Mouse (Mus musculus): ENCODE measurements around the gene Cdc42ep5.
"Not testable (repeated sequence)": the region's sequence is repeated elsewhere in the genome, so short reads cannot be mapped to it uniquely, and the experiment has no call there.

Gene Cdc42ep5

GRCm38 (mm10) chr7:4164090-4164910 lies at the start of gene Cdc42ep5:
TSS of gene Cdc42ep5 (minus strand) at chr7:4164860.
- no peak for DNase-seq (ENCODE audit: low read depth, low spot score)

- DNase-seq (ENCODE audit: low read depth, low spot score) = not testable (repeated sequence)
Measured at GRCm38 (mm10) chr7:4213436-4213835, 48.8 kb upstream of the Cdc42ep5 start.

- no peak for DNase-seq (ENCODE audit: low read depth, low spot score)
Measured at GRCm38 (mm10) chr7:4208626-4209025, 44.0 kb upstream of the Cdc42ep5 start.

- DNase-seq (ENCODE audit: low read depth, low spot score) = no peak
Measured at GRCm38 (mm10) chr7:4207126-4207525, 42.5 kb upstream of the Cdc42ep5 start.

GRCm38 (mm10) chr7:4178438-4178837 lies 13.8 kb upstream of the Cdc42ep5 start:
- no peak for DNase-seq (ENCODE audit: low read depth, low spot score)

GRCm38 (mm10) chr7:4170193-4170938 lies 5.7 kb upstream of the Cdc42ep5 start:
- DNase-seq (ENCODE audit: low read depth, low spot score) = no peak

GRCm38 (mm10) chr7:4167098-4167497 lies 2.4 kb upstream of the Cdc42ep5 start:
- DNase-seq (ENCODE audit: low read depth, low spot score) = no peak

- no peak for DNase-seq (ENCODE audit: low read depth, low spot score)
Measured at GRCm38 (mm10) chr7:4165286-4165685, 626 bp upstream of the Cdc42ep5 start.

- DNase-seq (ENCODE audit: low read depth, low spot score) = no peak
Measured at GRCm38 (mm10) chr7:4163571-4164072, 1.0 kb downstream of the Cdc42ep5 start.

- not testable (repeated sequence) for DNase-seq (ENCODE audit: low read depth, low spot score)
Measured at GRCm38 (mm10) chr7:4161596-4161995, 3.1 kb downstream of the Cdc42ep5 start.

- DNase-seq (ENCODE audit: low read depth, low spot score) = no peak
Measured at GRCm38 (mm10) chr7:4154976-4155375, 9.7 kb downstream of the Cdc42ep5 start.

- no peak for DNase-seq (ENCODE audit: low read depth, low spot score)
Measured at GRCm38 (mm10) chr7:4154356-4154755, 10.3 kb downstream of the Cdc42ep5 start.

GRCm38 (mm10) chr7:4151241-4151640 lies 13.4 kb downstream of the Cdc42ep5 start:
- DNase-seq (ENCODE audit: low read depth, low spot score) = no peak

GRCm38 (mm10) chr7:4150811-4151221 lies 13.8 kb downstream of the Cdc42ep5 start:
- DNase-seq (ENCODE audit: low read depth, low spot score) = no peak

- no peak for DNase-seq (ENCODE audit: low read depth, low spot score)
Measured at GRCm38 (mm10) chr7:4150059-4150541, 14.6 kb downstream of the Cdc42ep5 start, which contains the start of gene Leng9. TSS of gene Leng9 (minus strand) at chr7:4150374.

- no peak for DNase-seq (ENCODE audit: low read depth, low spot score)
Measured at GRCm38 (mm10) chr7:4149209-4150054, 15.2 kb downstream of the Cdc42ep5 start.

GRCm38 (mm10) chr7:4148341-4149208 lies 16.1 kb downstream of the Cdc42ep5 start:
- DNase-seq (ENCODE audit: low read depth, low spot score) = no peak

GRCm38 (mm10) chr7:4147836-4148235 lies 16.8 kb downstream of the Cdc42ep5 start:
- DNase-seq (ENCODE audit: low read depth, low spot score) = no peak

GRCm38 (mm10) chr7:4147371-4147770 lies 17.3 kb downstream of the Cdc42ep5 start:
- no peak for DNase-seq (ENCODE audit: low read depth, low spot score)

Measured in brain, embryonic 18.5 days (tissue).